Mouse (Mus musculus): ENCODE data around the gene Fam129b. TPM values are rescaled to one million over a fixed set of nuclear protein-coding genes. Genes with fewer than 3 reads are reported as not detected.

The Fam129b gene
- polyA plus RNA-seq, 1 experiment: 27.2 TPM

DNA sequence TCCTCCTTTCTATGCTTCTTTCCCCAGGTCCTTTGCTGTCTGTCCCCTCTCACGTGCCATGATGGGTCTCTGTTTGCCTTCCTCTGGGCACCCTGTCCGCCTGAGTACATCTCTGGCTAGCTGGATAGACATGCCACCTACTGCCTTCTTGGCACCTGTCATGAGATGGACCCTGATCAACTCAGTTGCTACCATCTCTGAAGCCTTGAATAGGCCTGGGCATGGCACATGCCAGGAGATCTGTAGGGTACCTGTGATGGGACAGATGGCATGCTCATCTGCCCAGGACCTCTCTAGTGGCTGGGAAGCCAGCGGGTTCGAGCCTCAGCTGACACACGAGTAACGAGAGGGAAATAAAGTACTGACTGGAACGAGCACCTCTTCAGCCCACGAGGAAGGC lies 98.3 kb downstream of the Fam129b start:
- H3K4me1 ChIP-seq (ENCODE audit: control insufficient read depth, insufficient read depth, insufficient read length, low read length): no peaks in the 10 kb centered on the region
- no peak overlapping the region for H3K27ac ChIP-seq (ENCODE audit: insufficient read depth, low read depth, low read length)
- no peak for TF ChIP-seq POLR2A (IDR thresholded peaks at IDR 0.05; ENCODE audit: low read depth, low read length)
- TF ChIP-seq CTCF (IDR thresholded peaks at IDR 0.05; ENCODE audit: extremely low read depth, insufficient read length, insufficient replicate concordance, low read depth, low read length): no peak
- H3K36me3 ChIP-seq (ENCODE audit: control insufficient read depth, insufficient read depth, low read length): no peaks in the 10 kb centered on the region
- no peak overlapping the region for H3K4me3 ChIP-seq (ENCODE audit: low read depth, low read length)
- H3K27me3 ChIP-seq (ENCODE audit: control insufficient read depth, insufficient read depth, low read length): no peaks in the 10 kb centered on the region
- WGBS: 90% methylated on average over 8 of the region's 8 CpGs

Other genes starting within 250 kb of the Fam129b start
- 36.8 and 54.4 TPM in 2 replicates for gene Eng, start 229.5 kb upstream of the Fam129b start, polyA plus RNA-seq (2012; rRNA removed)
- 25.6 and 26.0 TPM in 2 replicates for gene Fpgs, start 172.0 kb upstream of the Fam129b start, polyA plus RNA-seq (2012; rRNA removed)
- gene Cdk9, start 163.0 kb upstream of the Fam129b start, polyA plus RNA-seq (2012; rRNA removed): 41.9 and 89.9 TPM in 2 replicates
- 10.9 and 25.3 TPM in 2 replicates for gene Sh2d3c, start 155.1 kb upstream of the Fam129b start, polyA plus RNA-seq (2012; rRNA removed)
- gene 6330409D20Rik, start 135.1 kb upstream of the Fam129b start, polyA plus RNA-seq (2012; rRNA removed): not detected in 2 replicates
- gene Tor2a, start 118.9 kb upstream of the Fam129b start, polyA plus RNA-seq (2012; rRNA removed): 86.2 and 133 TPM in 2 replicates
- gene Ttc16, start 100.5 kb upstream of the Fam129b start, polyA plus RNA-seq (2012; rRNA removed): 1.0 and 2.3 TPM in 2 replicates
- 28.4 and 65.8 TPM in 2 replicates for gene Ptrh1, start 100.3 kb upstream of the Fam129b start, polyA plus RNA-seq (2012; rRNA removed)
- gene Cfap157, start 91.7 kb upstream of the Fam129b start, polyA plus RNA-seq (2012; rRNA removed): 0.06 TPM in 1 of 2 replicates, not detected in the other
- 3.6 and 7.0 TPM in 2 replicates for gene Stxbp1, start 28.9 kb upstream of the Fam129b start, polyA plus RNA-seq (2012; rRNA removed)
- gene Rpl12, start 85.4 kb downstream of the Fam129b start, polyA plus RNA-seq (2012; rRNA removed): 80.3 and 161 TPM in 2 replicates
- 6.4 and 12.0 TPM in 2 replicates for gene Lrsam1, start 85.5 kb downstream of the Fam129b start, polyA plus RNA-seq (2012; rRNA removed)
- 16.6 and 46.7 TPM in 2 replicates for gene Slc2a8, start 106.0 kb downstream of the Fam129b start, polyA plus RNA-seq (2012; rRNA removed)